Mouse (Mus musculus) limb, embryonic 11.5 days (tissue): ENCODE measurements at regions not wholly inside any gene's neighbourhood (a gene's known extent, or its start where the extent isn't known, plus 50 kb on each side); places are given as distances from the start of the nearest gene placed in this dataset.
A peak's percentile ranks its signal among the peaks of the same experiment; 100 is the strongest.

Experiments used
- ATAC-seq: fragments of 200-750 bp; cut with Nextera tagmentation; 2 replicates; pipeline ENCODE4 v1.8.0; 2017; ENCODE audit warnings: low read depth; ENCODE audit not compliant: insufficient number of reproducible peaks, low FRiP score, low TSS enrichment
- DNase-seq: peaks from one replicate; pipeline ENCODE4 v3.0.0-alpha.2; 2015; ENCODE audit warnings: low spot score
- H3K27ac ChIP-seq: fragments of 300-500 bp; sonication (generic); replicated peaks from 2 replicates; pipeline ENCODE4 v1.5.1; 2014; ENCODE audit warnings: low read depth, mild to moderate bottlenecking, low read length
- H3K27me3 ChIP-seq: fragments of 300-500 bp; sonication (generic); 2 replicates; pipeline ENCODE4 v1.6.1; 2014; ENCODE audit warnings: mild to moderate bottlenecking, low read length, mixed read lengths; ENCODE audit not compliant: control insufficient read depth, insufficient read depth
- H3K36me3 ChIP-seq: fragments of 300-500 bp; sonication (generic); 2 replicates; pipeline ENCODE4 v1.6.1; 2014; ENCODE audit warnings: mild to moderate bottlenecking, low read length, moderate library complexity, mixed read lengths; ENCODE audit not compliant: control insufficient read depth, insufficient read depth
- H3K4me1 ChIP-seq: fragments of 300-500 bp; sonication (generic); 2 replicates; pipeline ENCODE4 v1.6.1; 2014; ENCODE audit warnings: low read length, mixed read lengths; ENCODE audit not compliant: control insufficient read depth, insufficient read depth
- H3K4me2 ChIP-seq: fragments of 300-500 bp; sonication (generic); 2 replicates; pipeline ENCODE4 v1.6.1; 2014; ENCODE audit warnings: low read depth, mild to moderate bottlenecking, moderate library complexity; ENCODE audit not compliant: severe bottlenecking
- H3K4me3 ChIP-seq: fragments of 300-500 bp; sonication (generic); 2 replicates; pipeline ENCODE4 v1.5.1; 2014; ENCODE audit warnings: low read depth, low read length
- H3K9ac ChIP-seq: fragments of 300-500 bp; sonication (generic); 2 replicates; pipeline ENCODE4 v1.6.1; 2014; ENCODE audit warnings: mild to moderate bottlenecking, low read length
- H3K9me3 ChIP-seq: fragments of 300-500 bp; sonication (generic); 2 replicates; pipeline ENCODE4 v1.6.1; 2016; ENCODE audit warnings: low read length; ENCODE audit not compliant: control insufficient read depth
- WGBS: fragments of 180-500 bp; shearing (Covaris S2); extraction: QIAGEN DNeasy Blood & Tissue Kit; methylation state at CpG from one replicate; pipeline ENCODE4 v1.1.7; 2014; 5-methylcytosine and 5-hydroxymethylcytosine counted together

GRCm38 (mm10) chr13:85639376-85640229 lies 350.7 kb upstream of the Rasa1 start:
- DNase-seq (peak; percentile 28), ATAC-seq (no peak)
- Histone ChIP-seq H3K27me3 (no peaks in the 10 kb centered on the region), H3K4me1 (no peaks in the 10 kb centered on the region), H3K4me2 (no peak overlapping the region), H3K4me3 (no peak overlapping the region), H3K27ac (no peak overlapping the region), H3K9ac (no peak overlapping the region), H3K9me3 (no peaks in the 10 kb centered on the region), H3K36me3 (no peaks in the 10 kb centered on the region)
- 34% methylated on average over 8 of the region's 8 CpGs for WGBS

- ATAC-seq: no peak
- WGBS: 87% methylated on average over 4 of the region's 4 CpGs
Observed at GRCm38 (mm10) chr13:85629506-85630175, 340.7 kb upstream of the Rasa1 start.

More at GRCm38 (mm10) chr13:85629506-85630175, 340.7 kb upstream of the Rasa1 start:
- H3K36me3 ChIP-seq: no peaks in the 10 kb centered on the region
- no peak overlapping the region for H3K4me3 ChIP-seq
- H3K9ac ChIP-seq: no peak overlapping the region
- no peaks in the 10 kb centered on the region for H3K9me3 ChIP-seq
- H3K4me1 ChIP-seq: no peaks in the 10 kb centered on the region
- no peak overlapping the region for H3K4me2 ChIP-seq
- no peak overlapping the region for H3K27ac ChIP-seq
- H3K27me3 ChIP-seq: no peaks in the 10 kb centered on the region
- DNase-seq: no peak
